Mouse (Mus musculus) lung, embryonic 15.5 days (tissue): ENCODE measurements around the gene Dnmt3a. TPM values are rescaled to one million over a fixed set of nuclear protein-coding genes. Genes with fewer than 3 reads are reported as not detected.
"Not testable (repeated sequence)": the region's sequence is repeated elsewhere in the genome, so short reads cannot be mapped to it uniquely, and the experiment has no call there.

Experiments used
- ATAC-seq: fragments of 200-750 bp; cut with Nextera tagmentation; 2 replicates; pipeline ENCODE4 v1.8.0; 2017; ENCODE audit warnings: moderate number of reproducible peaks, borderline replicate concordance; ENCODE audit not compliant: low FRiP score, low TSS enrichment; ENCODE audit errors: extremely low read depth
- H3K27ac ChIP-seq: fragments of 300-500 bp; sonication (generic); 2 replicates; pipeline ENCODE4 v1.5.1; 2015; ENCODE audit warnings: moderate library complexity, mild to moderate bottlenecking, inconsistent platforms
- H3K27me3 ChIP-seq: fragments of 300-500 bp; sonication (generic); 2 replicates; pipeline ENCODE4 v1.6.1; 2015; ENCODE audit warnings: inconsistent platforms
- H3K36me3 ChIP-seq: fragments of 300-500 bp; sonication (generic); 2 replicates; pipeline ENCODE4 v1.6.1; 2015; ENCODE audit warnings: inconsistent platforms
- H3K4me1 ChIP-seq: fragments of 300-500 bp; sonication (generic); 2 replicates; pipeline ENCODE4 v1.6.1; 2015; ENCODE audit warnings: inconsistent platforms
- H3K4me2 ChIP-seq: fragments of 300-500 bp; sonication (generic); 2 replicates; pipeline ENCODE4 v1.6.1; 2015; ENCODE audit warnings: inconsistent platforms, mild to moderate bottlenecking, moderate library complexity
- H3K4me3 ChIP-seq: fragments of 300-500 bp; sonication (generic); 2 replicates; pipeline ENCODE4 v1.5.1; 2015; ENCODE audit warnings: mild to moderate bottlenecking, inconsistent platforms
- H3K9ac ChIP-seq: fragments of 300-500 bp; sonication (generic); 2 replicates; pipeline ENCODE4 v1.6.1; 2015; ENCODE audit warnings: inconsistent platforms
- H3K9me3 ChIP-seq: fragments of 300-500 bp; sonication (generic); 2 replicates; pipeline ENCODE4 v1.6.1; 2016; ENCODE audit warnings: inconsistent platforms
- WGBS: fragments of 180-500 bp; shearing (Covaris S2); methylation state at CpG from one replicate; pipeline ENCODE4 v1.1.7; 2015; 5-methylcytosine and 5-hydroxymethylcytosine counted together
- polyA plus RNA-seq: library from polyadenylated mRNA; unstranded; fragments of >200 nt; fragmentation: Nextera tagmentation; extraction: Ambion mirVana; gene quantifications from 2 replicates; pipeline ENCODE4 v1.2.1, GENCODE M21; 2015

The Dnmt3a gene
- polyA plus RNA-seq, 1 experiment from 2014 or later: 151 TPM

GRCm38 (mm10) chr12:3910466-3911093, 104.8 kb downstream of the Dnmt3a start:
- H3K27ac ChIP-seq: no peak overlapping the region
- H3K4me2 ChIP-seq: no peak overlapping the region
- peaks cover 6% of the 10 kb centered on the region; the same call in 1 of the 2 replicates for H3K4me1 ChIP-seq
- ATAC-seq: peak; percentile 24; the same call in 1 of the 2 replicates
- no peak overlapping the region for H3K4me3 ChIP-seq
- H3K9me3 ChIP-seq: no peaks in the 10 kb centered on the region
- peaks cover 52% of the 10 kb centered on the region for H3K36me3 ChIP-seq
- 57% methylated on average over 10 of the region's 10 CpGs for WGBS
- no peaks in the 10 kb centered on the region for H3K27me3 ChIP-seq
- no peak overlapping the region for H3K9ac ChIP-seq

GRCm38 (mm10) chr12:3911831-3912348, 106.1 kb downstream of the Dnmt3a start:
- Histone ChIP-seq H3K27me3 (no peaks in the 10 kb centered on the region), H3K4me2 (no peak overlapping the region), H3K9me3 (no peaks in the 10 kb centered on the region), H3K4me1 (peaks cover 6% of the 10 kb centered on the region; the same call in 1 of the 2 replicates), H3K4me3 (no peak overlapping the region), H3K36me3 (peaks cover 39% of the 10 kb centered on the region), H3K27ac (no peak overlapping the region), H3K9ac (no peak overlapping the region)
- ATAC-seq: no peak
- WGBS: 82% methylated on average over 7 of the region's 7 CpGs

- H3K27ac ChIP-seq: no peak overlapping the region
- WGBS: 67% methylated on average over 3 of the region's 3 CpGs
- H3K4me1 ChIP-seq: peaks cover 6% of the 10 kb centered on the region; the same call in 1 of the 2 replicates
- no peak overlapping the region for H3K4me2 ChIP-seq
- ATAC-seq: no peak
- H3K27me3 ChIP-seq: no peaks in the 10 kb centered on the region
- H3K9me3 ChIP-seq: no peaks in the 10 kb centered on the region
- no peak overlapping the region for H3K9ac ChIP-seq
- peaks cover 4% of the 10 kb centered on the region; the same call in 1 of the 2 replicates for H3K36me3 ChIP-seq
- H3K4me3 ChIP-seq: no peak overlapping the region
These were observed 110.0 kb downstream of the Dnmt3a start for GRCm38 (mm10) chr12:3915852-3916251.

- H3K9ac ChIP-seq: no peak overlapping the region
- 27% methylated on average over 14 of the region's 14 CpGs for WGBS
- no peak overlapping the region for H3K4me3 ChIP-seq
- ATAC-seq: 0 out of 2 replicates have a peak, but pooled peaks have one; percentile 16
- H3K9me3 ChIP-seq: no peaks in the 10 kb centered on the region
- no peaks in the 10 kb centered on the region for H3K27me3 ChIP-seq
- peaks cover 13% of the 10 kb centered on the region; the same call in 1 of the 2 replicates for H3K4me1 ChIP-seq
- H3K27ac ChIP-seq: no peak overlapping the region
- H3K36me3 ChIP-seq: peaks cover 4% of the 10 kb centered on the region; the same call in 1 of the 2 replicates
- H3K4me2 ChIP-seq: no peak overlapping the region
These were observed 112.0 kb downstream of the Dnmt3a start for GRCm38 (mm10) chr12:3917668-3918341.

- WGBS: 39% methylated on average over 3 of the region's 3 CpGs
These were observed 112.8 kb downstream of the Dnmt3a start for GRCm38 (mm10) chr12:3918577-3918976.

GRCm38 (mm10) chr12:3919423-3919822, 113.6 kb downstream of the Dnmt3a start:
- H3K4me3 ChIP-seq: no peak overlapping the region
- H3K9me3 ChIP-seq: no peaks in the 10 kb centered on the region
- H3K36me3 ChIP-seq: peaks cover 4% of the 10 kb centered on the region; the same call in 1 of the 2 replicates
- 69% methylated on average over 3 of the region's 3 CpGs for WGBS
- no peak overlapping the region for H3K27ac ChIP-seq
- no peaks in the 10 kb centered on the region for H3K27me3 ChIP-seq
- H3K4me2 ChIP-seq: no peak overlapping the region
- H3K9ac ChIP-seq: no peak overlapping the region
- H3K4me1 ChIP-seq: 0 out of 2 replicates have a peak, but pooled peaks cover 6% of the 10 kb centered on the region
- no peak for ATAC-seq

More at GRCm38 (mm10) chr12:3918577-3918976, 112.8 kb downstream of the Dnmt3a start:
- H3K27ac ChIP-seq: no peak overlapping the region
- H3K4me1 ChIP-seq: peaks cover 11% of the 10 kb centered on the region; the same call in 1 of the 2 replicates
- H3K9ac ChIP-seq: no peak overlapping the region
- H3K9me3 ChIP-seq: no peaks in the 10 kb centered on the region
- H3K27me3 ChIP-seq: no peaks in the 10 kb centered on the region
- H3K4me2 ChIP-seq: no peak overlapping the region
- no peak overlapping the region for H3K4me3 ChIP-seq
- H3K36me3 ChIP-seq: peaks cover 4% of the 10 kb centered on the region; the same call in 1 of the 2 replicates
- ATAC-seq: 0 out of 2 replicates have a peak, but pooled peaks have one; percentile 9

GRCm38 (mm10) chr12:3926127-3926526, 120.3 kb downstream of the Dnmt3a start:
- no peaks in the 10 kb centered on the region for H3K36me3 ChIP-seq
- H3K4me2 ChIP-seq: no peak overlapping the region
- ATAC-seq: no peak
- no peak overlapping the region for H3K27ac ChIP-seq
- no peak overlapping the region for H3K4me3 ChIP-seq
- H3K9me3 ChIP-seq: no peaks in the 10 kb centered on the region
- 0 out of 2 replicates have a peak, but pooled peaks cover 6% of the 10 kb centered on the region for H3K4me1 ChIP-seq
- H3K9ac ChIP-seq: no peak overlapping the region
- H3K27me3 ChIP-seq: no peaks in the 10 kb centered on the region
- WGBS: 4% methylated on average over 1 of the region's 1 CpGs

GRCm38 (mm10) chr12:3928841-3929240, 123.0 kb downstream of the Dnmt3a start:
- Histone ChIP-seq H3K4me1 (no peaks in the 10 kb centered on the region), H3K9me3 (no peaks in the 10 kb centered on the region), H3K9ac (no peak overlapping the region), H3K36me3 (no peaks in the 10 kb centered on the region), H3K27ac (no peak overlapping the region), H3K4me3 (no peak overlapping the region), H3K4me2 (no peak overlapping the region), H3K27me3 (no peaks in the 10 kb centered on the region)
- ATAC-seq: no peak
- 61% methylated on average over 3 of the region's 3 CpGs for WGBS

- not testable (repeated sequence) for ATAC-seq, H3K27me3 ChIP-seq, H3K9me3 ChIP-seq, H3K4me2 ChIP-seq, H3K4me3 ChIP-seq, H3K4me1 ChIP-seq, H3K36me3 ChIP-seq, H3K9ac ChIP-seq, H3K27ac ChIP-seq
- 80% methylated on average over 36 of the region's 47 CpGs for WGBS
These were observed 124.5 kb downstream of the Dnmt3a start for GRCm38 (mm10) chr12:3930090-3930865.

GRCm38 (mm10) chr12:3942026-3942425, 136.2 kb downstream of the Dnmt3a start:
- no peak for ATAC-seq
- Histone ChIP-seq H3K36me3 (no peaks in the 10 kb centered on the region), H3K4me3 (no peak overlapping the region), H3K4me2 (no peak overlapping the region), H3K4me1 (no peaks in the 10 kb centered on the region), H3K27ac (no peak overlapping the region), H3K27me3 (no peaks in the 10 kb centered on the region), H3K9me3 (no peaks in the 10 kb centered on the region), H3K9ac (no peak overlapping the region)
- 40% methylated on average over 11 of the region's 11 CpGs for WGBS

- H3K27ac ChIP-seq: no peak overlapping the region
- H3K4me1 ChIP-seq: no peaks in the 10 kb centered on the region
- no peaks in the 10 kb centered on the region for H3K36me3 ChIP-seq
- H3K4me2 ChIP-seq: no peak overlapping the region
- no peak for ATAC-seq
- no peaks in the 10 kb centered on the region for H3K27me3 ChIP-seq
- no peak overlapping the region for H3K9ac ChIP-seq
- 57% methylated on average over 4 of the region's 4 CpGs for WGBS
- no peaks in the 10 kb centered on the region for H3K9me3 ChIP-seq
- no peak overlapping the region for H3K4me3 ChIP-seq
These were observed 138.8 kb downstream of the Dnmt3a start for GRCm38 (mm10) chr12:3944454-3945073.
